Mouse (Mus musculus): ENCODE results near the gene Endou. TPM values are rescaled to one million over a fixed set of nuclear protein-coding genes. Genes with fewer than 3 reads are reported as not detected.

Endou gene
- 0.52 TPM for polyA plus RNA-seq (2014; fragmentation: Illumina TruSeq; extraction: RNeasy Lipid Tissue Mini Kit (QIAGEN cat#74804); ENCODE audit: low replicate concordance)

DNA sequence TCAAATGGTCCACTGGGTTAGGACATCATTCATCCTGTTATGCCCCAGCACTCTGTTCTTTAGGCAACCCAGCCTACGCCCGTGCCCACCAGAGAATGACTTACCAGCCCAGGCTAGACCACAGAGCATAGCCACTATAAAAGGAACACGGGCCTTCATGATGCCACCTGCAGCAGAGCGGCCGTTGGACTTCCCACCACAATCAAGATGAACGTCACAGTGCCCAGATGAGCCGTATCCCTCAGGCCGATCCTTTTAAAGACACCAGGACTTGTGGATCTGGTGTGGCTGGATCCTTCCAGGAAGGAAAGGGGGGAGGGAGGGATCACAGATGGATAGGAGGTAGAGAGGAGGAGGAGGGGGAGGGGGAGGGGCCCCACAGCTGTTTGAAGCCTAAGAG, at the start of gene Endou:
Gene Endou (minus strand): TSS at position 229 of the 400 bp plus-strand sequence.

DNA sequence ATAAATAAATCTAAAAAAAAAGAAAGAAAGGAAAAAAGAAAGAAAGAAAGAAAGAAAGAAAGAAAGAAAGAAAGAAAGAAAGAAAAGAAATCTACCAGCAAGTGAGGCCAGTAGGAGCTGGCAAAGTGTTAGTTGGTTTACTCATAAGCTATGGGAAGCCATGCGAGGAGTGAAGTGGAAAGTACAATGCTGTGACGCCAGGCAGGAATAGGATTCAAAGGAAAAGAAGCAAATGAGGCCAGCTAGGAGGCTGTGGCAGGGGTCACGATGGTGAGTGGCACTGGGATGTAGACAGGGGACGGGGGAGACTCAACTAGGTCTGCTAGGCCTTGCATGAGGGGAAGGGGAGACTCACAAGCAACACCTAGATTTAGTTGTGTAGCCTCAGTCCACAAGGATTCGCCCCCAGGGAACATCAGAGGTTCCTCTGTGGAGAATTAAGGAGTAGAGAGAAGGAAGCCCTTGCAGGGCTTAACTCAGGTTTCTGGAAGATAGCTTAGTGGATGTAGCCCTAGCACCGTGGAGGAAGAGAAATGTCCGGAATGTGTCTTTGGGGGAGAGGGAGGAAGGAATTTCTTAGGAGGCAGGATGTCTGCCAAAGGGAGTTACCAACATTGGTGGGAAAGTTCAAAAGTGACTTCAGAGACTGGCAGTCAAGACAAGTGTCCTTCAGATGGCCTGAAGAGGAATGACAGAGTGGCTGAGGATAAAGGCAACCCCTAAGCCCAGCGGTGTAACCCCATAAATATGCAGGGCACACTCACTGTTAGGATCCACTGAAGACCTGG, 47.4 kb upstream of the Endou start, which contains the start of gene Slc48a1:
Gene Slc48a1 (plus strand): TSS at position 210 of the 788 bp plus-strand sequence.

DNA sequence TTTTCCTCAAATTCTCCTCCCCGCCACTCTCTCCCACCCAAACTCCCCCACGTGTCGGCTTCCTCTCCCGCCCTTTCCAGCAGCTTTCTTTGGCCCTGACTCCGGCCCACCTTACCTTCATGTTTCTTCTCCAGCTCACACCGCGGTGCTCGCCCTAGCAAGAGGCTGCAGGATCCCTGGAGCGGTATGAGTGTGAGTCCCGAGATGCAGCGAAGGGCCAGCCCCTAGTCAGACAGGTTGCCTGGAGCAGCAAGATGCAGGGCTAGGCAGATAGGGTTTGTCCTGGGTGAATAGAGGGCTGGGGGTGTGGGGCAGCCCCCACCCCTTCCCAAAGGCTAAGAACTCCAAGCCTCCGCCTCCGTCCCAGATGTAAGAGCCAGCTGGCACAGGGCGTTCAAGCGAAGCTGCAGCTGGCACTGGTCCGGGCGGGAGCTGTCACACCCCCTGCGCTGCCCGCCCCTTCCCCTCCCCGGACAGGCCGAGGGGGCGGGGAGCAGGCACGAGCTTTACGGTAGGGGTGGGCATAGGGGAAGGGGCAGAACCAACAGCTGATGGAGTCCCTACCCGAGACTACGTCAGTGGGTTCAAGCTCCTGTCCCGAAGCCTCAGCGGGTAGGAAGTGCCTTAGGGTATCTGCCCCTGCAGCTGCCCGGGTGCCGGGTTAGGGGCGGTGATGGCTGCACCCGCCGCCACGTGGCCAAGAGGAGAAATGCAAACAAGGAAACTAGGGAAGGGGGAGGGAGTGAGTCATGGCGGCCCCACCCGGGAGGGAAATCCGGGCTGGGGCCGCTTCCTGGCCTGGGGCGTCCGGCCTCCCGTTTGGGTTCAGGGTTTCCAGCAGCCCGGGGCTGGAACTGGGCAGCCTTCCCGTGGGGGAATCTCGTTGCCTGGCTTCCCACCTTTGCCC, 36.4 kb upstream of the Endou start, which contains the start of gene Rapgef3:
Gene Rapgef3 (minus strand): TSS at position 693 of the 907 bp plus-strand sequence.

DNA sequence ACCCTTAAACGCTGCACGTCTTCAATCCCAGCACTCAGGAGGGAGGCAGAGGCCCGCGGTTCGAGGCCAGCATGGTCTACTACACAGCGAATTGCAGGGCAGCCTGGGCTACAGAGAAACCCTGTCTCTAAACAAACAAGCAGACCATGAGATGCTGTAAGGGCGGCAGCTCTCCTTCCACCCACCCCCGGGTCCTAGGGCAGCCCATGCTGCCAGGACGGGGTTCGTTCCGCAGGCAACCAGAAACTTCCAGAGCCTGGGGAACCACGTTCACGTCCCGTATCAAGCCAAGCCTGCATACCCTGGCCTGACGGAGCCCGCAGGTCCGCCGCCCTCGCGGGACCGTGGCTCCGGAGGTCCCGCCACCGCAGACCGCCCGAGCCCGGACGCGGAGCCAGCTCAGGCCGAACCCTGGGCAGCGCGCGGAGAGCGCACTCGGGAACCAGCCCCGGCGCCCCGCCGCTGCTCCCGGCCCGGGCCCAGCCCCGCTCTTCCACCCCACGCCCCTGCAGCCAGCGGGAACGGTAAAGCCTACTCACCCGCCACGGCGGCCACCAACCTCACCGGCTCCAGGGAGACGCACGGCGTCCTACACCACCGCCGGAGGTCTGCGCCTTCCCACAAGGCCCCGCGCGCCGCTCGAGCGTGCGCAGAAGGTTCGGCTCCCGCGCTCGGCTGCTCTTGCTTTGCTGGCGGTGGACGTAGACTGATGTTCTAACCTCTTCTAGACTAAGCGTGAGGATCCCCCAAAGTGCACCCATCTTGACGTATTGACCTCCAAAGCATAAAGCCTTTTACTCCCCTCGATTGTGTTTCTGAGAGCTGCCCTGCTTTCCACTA, 25.7 kb downstream of the Endou start, which contains the start of gene Rpap3:
Gene Rpap3 (minus strand): TSS at position 615 of the 840 bp plus-strand sequence.

Other genes starting within 250 kb of the Endou start
- gene Rpap3, start 25.5 kb downstream of the Endou start, polyA plus RNA-seq (2014; fragmentation: Illumina TruSeq; extraction: RNeasy Lipid Tissue Mini Kit (QIAGEN cat#74804); ENCODE audit: low replicate concordance): 7.1 TPM
- gene Rapgef3, start 36.6 kb upstream of the Endou start, polyA plus RNA-seq (2014; fragmentation: Illumina TruSeq; extraction: RNeasy Lipid Tissue Mini Kit (QIAGEN cat#74804); ENCODE audit: low replicate concordance): not detected
- gene Slc48a1, start 47.2 kb upstream of the Endou start, polyA plus RNA-seq (2014; fragmentation: Illumina TruSeq; extraction: RNeasy Lipid Tissue Mini Kit (QIAGEN cat#74804); ENCODE audit: low replicate concordance): 4.8 TPM
- gene Hdac7, start 113.2 kb upstream of the Endou start, polyA plus RNA-seq (2014; fragmentation: Illumina TruSeq; extraction: RNeasy Lipid Tissue Mini Kit (QIAGEN cat#74804); ENCODE audit: low replicate concordance): 0.93 TPM
- gene Vdr, start 179.3 kb upstream of the Endou start, polyA plus RNA-seq (2014; fragmentation: Illumina TruSeq; extraction: RNeasy Lipid Tissue Mini Kit (QIAGEN cat#74804); ENCODE audit: low replicate concordance): 149 TPM
- gene Tmem106c, start 232.9 kb upstream of the Endou start, polyA plus RNA-seq (2014; fragmentation: Illumina TruSeq; extraction: RNeasy Lipid Tissue Mini Kit (QIAGEN cat#74804); ENCODE audit: low replicate concordance): 1.7 TPM

All from small intestine, adult 10 weeks (tissue).